ENCODE assay signal across 8 mouse cellular contexts in the genomic region with DNA sequence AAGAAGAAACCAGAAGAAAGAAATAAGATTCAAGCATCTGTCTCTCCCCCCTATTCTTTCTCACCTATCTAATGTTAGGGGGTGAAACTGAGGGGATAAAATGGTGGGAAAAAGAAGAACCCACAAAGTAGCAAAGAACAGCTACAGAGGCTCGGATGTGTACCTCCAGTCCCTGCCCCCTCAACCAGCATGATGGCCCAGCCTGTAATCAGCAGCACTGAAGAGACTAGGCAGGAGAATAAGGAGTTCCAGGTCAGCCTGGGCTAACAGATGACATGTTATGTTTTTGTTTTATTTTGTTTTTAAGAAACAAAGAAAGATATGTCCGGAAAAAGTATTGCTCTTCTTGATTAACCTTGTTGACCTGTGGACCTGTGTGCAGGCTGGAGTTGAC. TPM values are rescaled to one million over a fixed set of nuclear protein-coding genes. Genes with fewer than 3 reads are reported as not detected.
DNase-seq lines count a peak whose midpoint lies in the region; ATAC-seq and TF ChIP-seq lines count a peak whose summit lies in the region.

No protein-coding gene starts in this region.

- WGBS in heart, embryonic 10.5 days = 5% methylated on average over 2 of the region's 2 CpGs
- 5% methylated on average over 2 of the region's 2 CpGs for WGBS in bone marrow, adult 2 months
- 11% methylated on average over 2 of the region's 2 CpGs for WGBS in hindbrain, embryonic 14.5 days

- TF ChIP-seq POLR2A in bone marrow, adult 2 months (IDR thresholded peaks at IDR 0.05; ENCODE audit: borderline replicate concordance, control insufficient read depth, low read depth, low read length) = no peak

- H3K27ac ChIP-seq in heart, embryonic 10.5 days = no peak overlapping the region
- no peak overlapping the region for H3K27ac ChIP-seq in bone marrow, adult 2 months (ENCODE audit: control insufficient read depth, insufficient read depth, low read depth, low read length, poor library complexity)
- no peak overlapping the region for H3K27ac ChIP-seq in hindbrain, embryonic 14.5 days

- H3K9me3 ChIP-seq in heart, embryonic 10.5 days = no peaks in the 10 kb centered on the region
- H3K9me3 ChIP-seq in hindbrain, embryonic 14.5 days (ENCODE audit: control insufficient read depth, low read length) = no peaks in the 10 kb centered on the region

- peak overlapping the region; percentile 71 for H3K4me3 ChIP-seq in heart, embryonic 10.5 days
- H3K4me3 ChIP-seq in bone marrow, adult 2 months (replicated peaks; ENCODE audit: control insufficient read depth, low read depth, low read length) = peak overlapping the region; percentile 70
- H3K4me3 ChIP-seq in hindbrain, embryonic 14.5 days (replicated peaks; ENCODE audit: low read length) = peak overlapping the region; percentile 53; the same call in 1 of the 2 replicates

- peaks cover 6% of the 10 kb centered on the region for H3K4me1 ChIP-seq in heart, embryonic 10.5 days
- no peaks in the 10 kb centered on the region; the same call in 1 of the 2 replicates for H3K4me1 ChIP-seq in bone marrow, adult 2 months (ENCODE audit: control insufficient read depth, insufficient read depth, low read length)
- H3K4me1 ChIP-seq in hindbrain, embryonic 14.5 days (replicated peaks; ENCODE audit: control insufficient read depth, insufficient read depth, low read length) = peaks cover 7% of the 10 kb centered on the region

- no peak for TF ChIP-seq CTCF in bone marrow, adult 2 months (IDR thresholded peaks at IDR 0.05; ENCODE audit: control insufficient read depth, insufficient read depth, low read length)

- H3K4me2 ChIP-seq in hindbrain, embryonic 14.5 days (replicated peaks) = no peak overlapping the region

- H3K27me3 ChIP-seq in heart, embryonic 10.5 days (ENCODE audit: insufficient read depth, poor library complexity, severe bottlenecking) = no peaks in the 10 kb centered on the region
- H3K27me3 ChIP-seq in hindbrain, embryonic 14.5 days (ENCODE audit: control insufficient read depth, insufficient read depth, low read length) = no peaks in the 10 kb centered on the region

- H3K9ac ChIP-seq in hindbrain, embryonic 14.5 days = no peak overlapping the region

- H3K36me3 ChIP-seq in heart, embryonic 10.5 days = 0 out of 2 replicates have a peak, but pooled peaks cover 4% of the 10 kb centered on the region
- 0 out of 2 replicates have a peak, but pooled peaks cover 4% of the 10 kb centered on the region for H3K36me3 ChIP-seq in hindbrain, embryonic 14.5 days (replicated peaks; ENCODE audit: control insufficient read depth, insufficient read depth)

- DNase-seq in heart, embryonic 10.5 days (ENCODE audit: low spot score) = no peak
- no peak for DNase-seq in heart, postnatal 4 days
- no peak for DNase-seq in hindbrain, embryonic 14.5 days (ENCODE audit: low spot score)
- no peak for DNase-seq in ovary, adult 18-20 months (ENCODE audit: low spot score)
- no peak for DNase-seq in layer of hippocampus, adult 9-11 months
- no peak for DNase-seq in thymus, adult 18-20 months

- peak; percentile 55; the same call in 1 of the 2 replicates for ATAC-seq in hindbrain, embryonic 14.5 days (ENCODE audit: low FRiP score)
- ATAC-seq in megakaryocyte progenitor cell, adult 5-6 weeks (replicated peaks; ENCODE audit: poor library complexity) = peak; percentile 26; the same call in 1 of the 2 replicates

RNA-seq across cellular contexts. Expression of a gene that starts 33.6 kb away (rescaled TPM):
- polyA plus RNA-seq in heart, embryonic 10.5 days (2016; fragmentation: Nextera tagmentation; extraction: Ambion mirVana) = 21.1 and 26.6 TPM in 2 replicates
- total RNA-seq in heart, postnatal 4 days (2021) = 10 to 100 TPM; 14.0 to 16.4 TPM
- polyA plus RNA-seq in bone marrow, adult 2 months (2011; ENCODE audit: insufficient read depth, insufficient read length, low replicate concordance, missing spikeins) = 2.2 TPM in 1 of 2 replicates, not detected in the other
- polyA plus RNA-seq in hindbrain, embryonic 14.5 days (2014; fragmentation: Nextera tagmentation; extraction: Ambion mirVana) = 230 and 241 TPM in 2 replicates
- not detected in 2 replicates for total RNA-seq in megakaryocyte progenitor cell, adult 5-6 weeks (2015)
- not detected in 2 replicates for total RNA-seq in megakaryocyte progenitor cell, adult 5-6 weeks (2017)

RNA-seq across cellular contexts. Expression of a gene that starts 50.8 kb away (rescaled TPM):
- polyA plus RNA-seq in heart, embryonic 10.5 days (2016; fragmentation: Nextera tagmentation; extraction: Ambion mirVana) = 9.5 and 12.9 TPM in 2 replicates
- 1 to 10 TPM; 7.5 to 9.1 TPM for total RNA-seq in heart, postnatal 4 days (2021)
- 2.2 and 4.9 TPM in 2 replicates for polyA plus RNA-seq in bone marrow, adult 2 months (2011; ENCODE audit: insufficient read depth, insufficient read length, low replicate concordance, missing spikeins)
- polyA plus RNA-seq in hindbrain, embryonic 14.5 days (2014; fragmentation: Nextera tagmentation; extraction: Ambion mirVana) = 18.2 and 20.8 TPM in 2 replicates
- 8.0 and 11.6 TPM in 2 replicates for total RNA-seq in megakaryocyte progenitor cell, adult 5-6 weeks (2015)
- total RNA-seq in megakaryocyte progenitor cell, adult 5-6 weeks (2017) = 4.9 and 6.3 TPM in 2 replicates

RNA-seq across cellular contexts. Expression of a gene that starts 55.8 kb away (rescaled TPM):
- polyA plus RNA-seq in heart, embryonic 10.5 days (2016; fragmentation: Nextera tagmentation; extraction: Ambion mirVana) = 0.15 and 0.64 TPM in 2 replicates
- total RNA-seq in heart, postnatal 4 days (2021) = under 1 TPM; 0.38 to 0.64 TPM
- polyA plus RNA-seq in bone marrow, adult 2 months (2011; ENCODE audit: insufficient read depth, insufficient read length, low replicate concordance, missing spikeins) = 0.25 and 0.27 TPM in 2 replicates
- 0.20 and 0.35 TPM in 2 replicates for polyA plus RNA-seq in hindbrain, embryonic 14.5 days (2014; fragmentation: Nextera tagmentation; extraction: Ambion mirVana)
- not detected in 2 replicates for total RNA-seq in megakaryocyte progenitor cell, adult 5-6 weeks (2015)
- not detected in 2 replicates for total RNA-seq in megakaryocyte progenitor cell, adult 5-6 weeks (2017)

RNA-seq across cellular contexts. Expression of a gene that starts 58.2 kb away (rescaled TPM):
- polyA plus RNA-seq in heart, embryonic 10.5 days (2016; fragmentation: Nextera tagmentation; extraction: Ambion mirVana) = 13.4 and 13.9 TPM in 2 replicates
- 10 to 100 TPM; 17.1 to 25.9 TPM for total RNA-seq in heart, postnatal 4 days (2021)
- 3.2 and 9.0 TPM in 2 replicates for polyA plus RNA-seq in bone marrow, adult 2 months (2011; ENCODE audit: insufficient read depth, insufficient read length, low replicate concordance, missing spikeins)
- 25.8 and 32.4 TPM in 2 replicates for polyA plus RNA-seq in hindbrain, embryonic 14.5 days (2014; fragmentation: Nextera tagmentation; extraction: Ambion mirVana)
- 1.6 and 3.4 TPM in 2 replicates for total RNA-seq in megakaryocyte progenitor cell, adult 5-6 weeks (2015)
- 0.61 and 1.1 TPM in 2 replicates for total RNA-seq in megakaryocyte progenitor cell, adult 5-6 weeks (2017)
